Mouse (Mus musculus): ENCODE measurements around the gene Ppp1r7. TPM values are rescaled to one million over a fixed set of nuclear protein-coding genes. Genes with fewer than 3 reads are reported as not detected.

Gene Ppp1r7
- total and polyA plus RNA-seq, 2 experiments from 2014 or later: 12.9 to 62.9 TPM

GRCm38 (mm10) chr1:93352724-93353123, 10.1 kb downstream of the Ppp1r7 start:
- 98% methylated on average over 2 of the region's 2 CpGs for WGBS
- H3K27ac ChIP-seq (ENCODE audit: low read depth, low read length): no peak overlapping the region

GRCm38 (mm10) chr1:93362661-93363060, 20.0 kb downstream of the Ppp1r7 start:
- no peaks in the 10 kb centered on the region for H3K27me3 ChIP-seq (ENCODE audit: insufficient read depth, low read length)
- no peak for DNase-seq (ENCODE audit: low spot score)
- H3K9ac ChIP-seq (replicated peaks; ENCODE audit: low read length, poor library complexity, severe bottlenecking): no peak overlapping the region
- TF ChIP-seq CTCF (IDR thresholded peaks at IDR 0.05): no peak
- WGBS: 86% methylated on average over 4 of the region's 4 CpGs
- H3K36me3 ChIP-seq (ENCODE audit: insufficient read depth, low read length): peaks cover 56% of the 10 kb centered on the region
- no peaks in the 10 kb centered on the region for H3K9me3 ChIP-seq (ENCODE audit: low read length)
- no peak overlapping the region for H3K27ac ChIP-seq (ENCODE audit: low read depth, low read length)
- no peak overlapping the region for H3K4me2 ChIP-seq (ENCODE audit: low read depth, low read length, poor library complexity, severe bottlenecking)
- no peaks in the 10 kb centered on the region for H3K4me1 ChIP-seq (ENCODE audit: insufficient read depth, low read length)
- no peak overlapping the region for H3K4me3 ChIP-seq (ENCODE audit: low read depth, low read length)
- ATAC-seq (ENCODE audit: low FRiP score): no peak

More at GRCm38 (mm10) chr1:93352724-93353123, 10.1 kb downstream of the Ppp1r7 start:
- no peak overlapping the region for H3K9ac ChIP-seq (replicated peaks; ENCODE audit: low read length, poor library complexity, severe bottlenecking)
- H3K36me3 ChIP-seq (ENCODE audit: insufficient read depth, low read length): peaks cover 67% of the 10 kb centered on the region
- ATAC-seq (ENCODE audit: low FRiP score): no peak
- H3K4me1 ChIP-seq (ENCODE audit: insufficient read depth, low read length): no peaks in the 10 kb centered on the region
- H3K4me2 ChIP-seq (ENCODE audit: low read depth, low read length, poor library complexity, severe bottlenecking): no peak overlapping the region
- TF ChIP-seq CTCF (IDR thresholded peaks at IDR 0.05): no peak
- DNase-seq (ENCODE audit: low spot score): no peak
- no peak overlapping the region for H3K4me3 ChIP-seq (ENCODE audit: low read depth, low read length)
- no peaks in the 10 kb centered on the region for H3K27me3 ChIP-seq (ENCODE audit: insufficient read depth, low read length)
- H3K9me3 ChIP-seq (ENCODE audit: low read length): no peaks in the 10 kb centered on the region

- WGBS: 96% methylated on average over 6 of the region's 6 CpGs
- no peak for TF ChIP-seq CTCF (IDR thresholded peaks at IDR 0.05)
Measured at GRCm38 (mm10) chr1:93365641-93366040, 23.0 kb downstream of the Ppp1r7 start.

GRCm38 (mm10) chr1:93373665-93374064, 31.0 kb downstream of the Ppp1r7 start, which contains the start of gene Ano7:
Gene Ano7, plus strand, starts transcription at chr1:93373930.
- no peak for TF ChIP-seq CTCF (IDR thresholded peaks at IDR 0.05)
- Histone ChIP-seq H3K4me3 (ENCODE audit: low read depth, low read length) (no peak within 1 kb of the TSS), H3K9me3 (ENCODE audit: low read length) (no peaks in the 10 kb centered on the region), H3K27me3 (ENCODE audit: insufficient read depth, low read length) (no peaks in the 10 kb centered on the region), H3K4me1 (ENCODE audit: insufficient read depth, low read length) (no peaks in the 10 kb centered on the region), H3K36me3 (ENCODE audit: insufficient read depth, low read length) (no peaks in the 10 kb centered on the region), H3K4me2 (ENCODE audit: low read depth, low read length, poor library complexity, severe bottlenecking) (no peak within 1 kb of the TSS), H3K27ac (ENCODE audit: low read depth, low read length) (no peak within 1 kb of the TSS), H3K9ac (replicated peaks; ENCODE audit: low read length, poor library complexity, severe bottlenecking) (no peak within 1 kb of the TSS)
- DNase-seq (ENCODE audit: low spot score): no peak
- ATAC-seq (ENCODE audit: low FRiP score): no peak
- 75% methylated on average over 4 of the region's 4 CpGs for WGBS

More at GRCm38 (mm10) chr1:93365641-93366040, 23.0 kb downstream of the Ppp1r7 start:
- H3K4me2 ChIP-seq (ENCODE audit: low read depth, low read length, poor library complexity, severe bottlenecking): no peak overlapping the region
- H3K4me1 ChIP-seq (ENCODE audit: insufficient read depth, low read length): no peaks in the 10 kb centered on the region
- no peaks in the 10 kb centered on the region for H3K27me3 ChIP-seq (ENCODE audit: insufficient read depth, low read length)
- no peak overlapping the region for H3K4me3 ChIP-seq (ENCODE audit: low read depth, low read length)
- DNase-seq (ENCODE audit: low spot score) (no peak), ATAC-seq (ENCODE audit: low FRiP score) (no peak)
- peaks cover 44% of the 10 kb centered on the region for H3K36me3 ChIP-seq (ENCODE audit: insufficient read depth, low read length)
- no peak overlapping the region for H3K27ac ChIP-seq (ENCODE audit: low read depth, low read length)
- no peak overlapping the region for H3K9ac ChIP-seq (replicated peaks; ENCODE audit: low read length, poor library complexity, severe bottlenecking)
- H3K9me3 ChIP-seq (ENCODE audit: low read length): no peaks in the 10 kb centered on the region

- no peaks in the 10 kb centered on the region for H3K36me3 ChIP-seq (ENCODE audit: insufficient read depth, low read length)
- ATAC-seq (ENCODE audit: low FRiP score): no peak
- 70% methylated on average over 5 of the region's 5 CpGs for WGBS
Measured at GRCm38 (mm10) chr1:93377307-93377706, 34.7 kb downstream of the Ppp1r7 start.

GRCm38 (mm10) chr1:93379117-93379516, 36.5 kb downstream of the Ppp1r7 start:
- ATAC-seq (ENCODE audit: low FRiP score): no peak
- H3K4me2 ChIP-seq (ENCODE audit: low read depth, low read length, poor library complexity, severe bottlenecking): no peak overlapping the region
- no peaks in the 10 kb centered on the region for H3K36me3 ChIP-seq (ENCODE audit: insufficient read depth, low read length)
- TF ChIP-seq CTCF (IDR thresholded peaks at IDR 0.05): no peak
- 79% methylated on average over 5 of the region's 5 CpGs for WGBS
- H3K4me3 ChIP-seq (ENCODE audit: low read depth, low read length): no peak overlapping the region
- H3K9ac ChIP-seq (replicated peaks; ENCODE audit: low read length, poor library complexity, severe bottlenecking): no peak overlapping the region
- H3K27me3 ChIP-seq (ENCODE audit: insufficient read depth, low read length): no peaks in the 10 kb centered on the region
- no peak overlapping the region for H3K27ac ChIP-seq (ENCODE audit: low read depth, low read length)
- H3K4me1 ChIP-seq (ENCODE audit: insufficient read depth, low read length): no peaks in the 10 kb centered on the region
- DNase-seq (ENCODE audit: low spot score): no peak
- H3K9me3 ChIP-seq (ENCODE audit: low read length): no peaks in the 10 kb centered on the region

More at GRCm38 (mm10) chr1:93377307-93377706, 34.7 kb downstream of the Ppp1r7 start:
- Histone ChIP-seq H3K9me3 (ENCODE audit: low read length) (no peaks in the 10 kb centered on the region), H3K9ac (replicated peaks; ENCODE audit: low read length, poor library complexity, severe bottlenecking) (no peak overlapping the region), H3K27me3 (ENCODE audit: insufficient read depth, low read length) (no peaks in the 10 kb centered on the region), H3K4me1 (ENCODE audit: insufficient read depth, low read length) (no peaks in the 10 kb centered on the region), H3K4me3 (ENCODE audit: low read depth, low read length) (no peak overlapping the region), H3K27ac (ENCODE audit: low read depth, low read length) (no peak overlapping the region), H3K4me2 (ENCODE audit: low read depth, low read length, poor library complexity, severe bottlenecking) (no peak overlapping the region)
- DNase-seq (ENCODE audit: low spot score): no peak
- no peak for TF ChIP-seq CTCF (IDR thresholded peaks at IDR 0.05)

All from midbrain, postnatal 0 days (tissue).